Mouse (Mus musculus) limb, embryonic 15.5 days (tissue): Measurements from ENCODE around the gene Hdhd5. TPM values are rescaled to one million over a fixed set of nuclear protein-coding genes. Genes with fewer than 3 reads are reported as not detected.

Experiments used
- ATAC-seq: fragments of 200-750 bp; cut with Nextera tagmentation; 2 replicates; pipeline ENCODE4 v1.8.0; 2017; ENCODE audit warnings: low read depth, moderate TSS enrichment; ENCODE audit not compliant: insufficient number of reproducible peaks, low FRiP score, low TSS enrichment
- H3K27ac ChIP-seq: fragments of 300-500 bp; sonication (generic); 2 replicates; pipeline ENCODE4 v1.5.1; 2015; ENCODE audit warnings: moderate library complexity, mild to moderate bottlenecking, inconsistent platforms
- H3K27me3 ChIP-seq: fragments of 300-500 bp; sonication (generic); 2 replicates; pipeline ENCODE4 v1.6.1; 2015; ENCODE audit warnings: inconsistent platforms
- H3K36me3 ChIP-seq: fragments of 300-500 bp; sonication (generic); 2 replicates; pipeline ENCODE4 v1.6.1; 2015; ENCODE audit warnings: inconsistent platforms
- H3K4me1 ChIP-seq: fragments of 300-500 bp; sonication (generic); 2 replicates; pipeline ENCODE4 v1.6.1; 2015; ENCODE audit warnings: inconsistent platforms
- H3K4me2 ChIP-seq: fragments of 300-500 bp; sonication (generic); 2 replicates; pipeline ENCODE4 v1.6.1; 2015; ENCODE audit warnings: mild to moderate bottlenecking, inconsistent platforms
- H3K4me3 ChIP-seq: fragments of 300-500 bp; sonication (generic); 2 replicates; pipeline ENCODE4 v1.5.1; 2015; ENCODE audit warnings: mild to moderate bottlenecking, inconsistent platforms
- H3K9ac ChIP-seq: fragments of 300-500 bp; sonication (generic); 2 replicates; pipeline ENCODE4 v1.6.1; 2015; ENCODE audit warnings: inconsistent platforms
- H3K9me3 ChIP-seq: fragments of 300-500 bp; sonication (generic); 2 replicates; pipeline ENCODE4 v1.6.1; 2016; ENCODE audit warnings: inconsistent platforms
- WGBS: fragments of 180-500 bp; shearing (Covaris S2); methylation state at CpG from one replicate; pipeline ENCODE4 v1.1.7; 2015; 5-methylcytosine and 5-hydroxymethylcytosine counted together
- polyA plus RNA-seq: library from polyadenylated mRNA; unstranded; fragments of >200 nt; fragmentation: Nextera tagmentation; extraction: Ambion mirVana; gene quantifications from 2 replicates; pipeline ENCODE4 v1.2.1, GENCODE M21; 2015

Gene Hdhd5
- polyA plus RNA-seq, 1 experiment from 2014 or later: 16.2 TPM

- ATAC-seq: no peak
- no peaks in the 10 kb centered on the region for H3K36me3 ChIP-seq
- H3K9ac ChIP-seq: no peak overlapping the region
- H3K9me3 ChIP-seq: no peaks in the 10 kb centered on the region
- H3K27me3 ChIP-seq: no peaks in the 10 kb centered on the region
- WGBS: 41% methylated on average over 1 of the region's 1 CpGs
- no peaks in the 10 kb centered on the region for H3K4me1 ChIP-seq
- no peak overlapping the region for H3K27ac ChIP-seq
- H3K4me3 ChIP-seq: no peak overlapping the region
- no peak overlapping the region for H3K4me2 ChIP-seq
These were observed 24.0 kb upstream of the Hdhd5 start for GRCm38 (mm10) chr6:120555152-120555551.

GRCm38 (mm10) chr6:120550173-120550572, 19.1 kb upstream of the Hdhd5 start:
- no peaks in the 10 kb centered on the region for H3K36me3 ChIP-seq
- H3K27me3 ChIP-seq: no peaks in the 10 kb centered on the region
- H3K9me3 ChIP-seq: no peaks in the 10 kb centered on the region
- H3K4me3 ChIP-seq: no peak overlapping the region
- H3K4me2 ChIP-seq: no peak overlapping the region
- WGBS: 31% methylated on average over 2 of the region's 2 CpGs
- H3K9ac ChIP-seq: no peak overlapping the region
- ATAC-seq: no peak
- H3K4me1 ChIP-seq: no peaks in the 10 kb centered on the region
- H3K27ac ChIP-seq: no peak overlapping the region

- ATAC-seq: no peak
- WGBS: 90% methylated on average over 3 of the region's 3 CpGs
- no peak overlapping the region for H3K27ac ChIP-seq
- H3K4me1 ChIP-seq: no peaks in the 10 kb centered on the region
- no peak overlapping the region for H3K4me3 ChIP-seq
- no peaks in the 10 kb centered on the region for H3K36me3 ChIP-seq
- no peaks in the 10 kb centered on the region for H3K27me3 ChIP-seq
- no peak overlapping the region for H3K9ac ChIP-seq
- H3K4me2 ChIP-seq: no peak overlapping the region
- no peaks in the 10 kb centered on the region for H3K9me3 ChIP-seq
These were observed 17.5 kb upstream of the Hdhd5 start for GRCm38 (mm10) chr6:120548581-120548980.

- Histone ChIP-seq H3K4me1 (no peaks in the 10 kb centered on the region), H3K9ac (no peak overlapping the region), H3K36me3 (no peaks in the 10 kb centered on the region), H3K9me3 (no peaks in the 10 kb centered on the region), H3K4me3 (no peak overlapping the region), H3K27me3 (no peaks in the 10 kb centered on the region), H3K27ac (no peak overlapping the region), H3K4me2 (no peak overlapping the region)
- WGBS: 83% methylated on average over 4 of the region's 4 CpGs
- ATAC-seq: no peak
These were observed 15.9 kb upstream of the Hdhd5 start for GRCm38 (mm10) chr6:120546973-120547372.

GRCm38 (mm10) chr6:120546292-120546691, 15.2 kb upstream of the Hdhd5 start:
- ATAC-seq: no peak
- Histone ChIP-seq H3K9me3 (no peaks in the 10 kb centered on the region), H3K36me3 (no peaks in the 10 kb centered on the region), H3K4me1 (no peaks in the 10 kb centered on the region), H3K9ac (no peak overlapping the region), H3K27me3 (no peaks in the 10 kb centered on the region), H3K27ac (no peak overlapping the region), H3K4me3 (no peak overlapping the region), H3K4me2 (no peak overlapping the region)
- 85% methylated on average over 3 of the region's 3 CpGs for WGBS

GRCm38 (mm10) chr6:120542061-120542460, 10.9 kb upstream of the Hdhd5 start:
- no peak overlapping the region for H3K4me3 ChIP-seq
- H3K9ac ChIP-seq: no peak overlapping the region
- no peaks in the 10 kb centered on the region for H3K9me3 ChIP-seq
- no peaks in the 10 kb centered on the region for H3K27me3 ChIP-seq
- H3K36me3 ChIP-seq: no peaks in the 10 kb centered on the region
- peaks cover 10% of the 10 kb centered on the region for H3K4me1 ChIP-seq
- no peak for ATAC-seq
- no peak overlapping the region for H3K4me2 ChIP-seq
- 9% methylated on average over 1 of the region's 1 CpGs for WGBS
- H3K27ac ChIP-seq: no peak overlapping the region

GRCm38 (mm10) chr6:120541386-120541785, 10.3 kb upstream of the Hdhd5 start:
- H3K4me2 ChIP-seq: no peak overlapping the region
- no peak for ATAC-seq
- no peaks in the 10 kb centered on the region for H3K9me3 ChIP-seq
- H3K4me3 ChIP-seq: no peak overlapping the region
- 33% methylated on average over 2 of the region's 2 CpGs for WGBS
- H3K4me1 ChIP-seq: peaks cover 10% of the 10 kb centered on the region
- no peak overlapping the region for H3K27ac ChIP-seq
- no peaks in the 10 kb centered on the region for H3K36me3 ChIP-seq
- H3K27me3 ChIP-seq: no peaks in the 10 kb centered on the region
- H3K9ac ChIP-seq: no peak overlapping the region

GRCm38 (mm10) chr6:120539781-120540231, 8.7 kb upstream of the Hdhd5 start:
- no peak overlapping the region for H3K4me3 ChIP-seq
- no peak overlapping the region for H3K27ac ChIP-seq
- H3K9me3 ChIP-seq: no peaks in the 10 kb centered on the region
- H3K36me3 ChIP-seq: no peaks in the 10 kb centered on the region
- no peak for ATAC-seq
- WGBS: 49% methylated on average over 10 of the region's 10 CpGs
- H3K9ac ChIP-seq: no peak overlapping the region
- peaks cover 10% of the 10 kb centered on the region for H3K4me1 ChIP-seq
- no peaks in the 10 kb centered on the region for H3K27me3 ChIP-seq
- H3K4me2 ChIP-seq: no peak overlapping the region; the same call in 1 of the 2 replicates

GRCm38 (mm10) chr6:120539132-120539759, 8.1 kb upstream of the Hdhd5 start:
- Histone ChIP-seq H3K4me2 (peak overlapping the region; percentile 64), H3K4me3 (peak overlapping the region; percentile 31), H3K4me1 (peaks cover 10% of the 10 kb centered on the region), H3K9me3 (no peaks in the 10 kb centered on the region), H3K27me3 (no peaks in the 10 kb centered on the region), H3K36me3 (no peaks in the 10 kb centered on the region), H3K9ac (no peak overlapping the region), H3K27ac (no peak overlapping the region)
- WGBS: 4% methylated on average over 16 of the region's 16 CpGs
- peak; percentile 81 for ATAC-seq

- ATAC-seq: no peak
- Histone ChIP-seq H3K4me2 (no peak overlapping the region), H3K9me3 (no peaks in the 10 kb centered on the region), H3K4me1 (peaks cover 10% of the 10 kb centered on the region), H3K27me3 (0 out of 2 replicates have a peak, but pooled peaks cover 5% of the 10 kb centered on the region), H3K4me3 (no peak overlapping the region), H3K27ac (no peak overlapping the region), H3K36me3 (no peaks in the 10 kb centered on the region), H3K9ac (no peak overlapping the region)
- 77% methylated on average over 2 of the region's 2 CpGs for WGBS
These were observed 5.2 kb upstream of the Hdhd5 start for GRCm38 (mm10) chr6:120536337-120536736.

- no peak for ATAC-seq
- Histone ChIP-seq H3K36me3 (0 out of 2 replicates have a peak, but pooled peaks cover 2% of the 10 kb centered on the region), H3K4me2 (no peak overlapping the region), H3K27me3 (0 out of 2 replicates have a peak, but pooled peaks cover 5% of the 10 kb centered on the region), H3K9ac (no peak overlapping the region), H3K9me3 (no peaks in the 10 kb centered on the region), H3K27ac (no peak overlapping the region), H3K4me1 (peaks cover 16% of the 10 kb centered on the region), H3K4me3 (no peak overlapping the region)
- WGBS: 85% methylated on average over 1 of the region's 1 CpGs
These were observed 1.5 kb upstream of the Hdhd5 start for GRCm38 (mm10) chr6:120532594-120532993.

GRCm38 (mm10) chr6:120529123-120529522, 2.0 kb downstream of the Hdhd5 start:
- no peak for ATAC-seq
- H3K4me1 ChIP-seq: peaks cover 16% of the 10 kb centered on the region
- no peak overlapping the region for H3K9ac ChIP-seq
- H3K4me2 ChIP-seq: no peak overlapping the region
- H3K36me3 ChIP-seq: peaks cover 5% of the 10 kb centered on the region; the same call in 1 of the 2 replicates
- 0 out of 2 replicates have a peak, but pooled peaks cover 5% of the 10 kb centered on the region for H3K27me3 ChIP-seq
- no peak overlapping the region for H3K27ac ChIP-seq
- no peak overlapping the region for H3K4me3 ChIP-seq
- H3K9me3 ChIP-seq: no peaks in the 10 kb centered on the region
- WGBS: 76% methylated on average over 4 of the region's 4 CpGs
